Mouse (Mus musculus): ENCODE data around the gene Ptrh1.

The Ptrh1 gene

GRCm38 (mm10) chr2:32757056-32757845 lies 18.3 kb upstream of the Ptrh1 start, which contains the start of gene Tor2a:
Gene Tor2a, plus strand, starts transcription at chr2:32757234.
- peak; percentile 98 for DNase-seq

GRCm38 (mm10) chr2:32758503-32758902 lies 17.1 kb upstream of the Ptrh1 start:
- peak; percentile 67 for DNase-seq

GRCm38 (mm10) chr2:32759001-32759400 lies 16.6 kb upstream of the Ptrh1 start:
- DNase-seq = no peak

GRCm38 (mm10) chr2:32761361-32761760 lies 14.2 kb upstream of the Ptrh1 start:
- DNase-seq = no peak

GRCm38 (mm10) chr2:32761859-32762258 lies 13.7 kb upstream of the Ptrh1 start:
- DNase-seq = no peak

GRCm38 (mm10) chr2:32763353-32763752 lies 12.2 kb upstream of the Ptrh1 start:
- DNase-seq = no peak

- DNase-seq = peak; percentile 48
Measured at GRCm38 (mm10) chr2:32767241-32767640, 8.3 kb upstream of the Ptrh1 start.

- peak; percentile 64 for DNase-seq
Measured at GRCm38 (mm10) chr2:32768661-32769285, 6.8 kb upstream of the Ptrh1 start.

- no peak for DNase-seq
Measured at GRCm38 (mm10) chr2:32769327-32770085, 6.1 kb upstream of the Ptrh1 start.

GRCm38 (mm10) chr2:32771886-32772285 lies 3.7 kb upstream of the Ptrh1 start:
- DNase-seq = peak; percentile 59

GRCm38 (mm10) chr2:32772626-32773279 lies 2.8 kb upstream of the Ptrh1 start:
- DNase-seq = no peak

GRCm38 (mm10) chr2:32776192-32776591 lies 606 bp downstream of the Ptrh1 start:
- DNase-seq = no peak

GRCm38 (mm10) chr2:32778081-32778480 lies 2.5 kb downstream of the Ptrh1 start:
- DNase-seq = no peak

GRCm38 (mm10) chr2:32779131-32779530 lies 3.5 kb downstream of the Ptrh1 start:
- DNase-seq = peak; percentile 51

GRCm38 (mm10) chr2:32779714-32780113 lies 4.1 kb downstream of the Ptrh1 start:
- no peak for DNase-seq

GRCm38 (mm10) chr2:32781710-32782109 lies 6.1 kb downstream of the Ptrh1 start:
- DNase-seq = no peak

- DNase-seq = no peak
Measured at GRCm38 (mm10) chr2:32784048-32784681, 8.6 kb downstream of the Ptrh1 start, which contains the start of gene Cfap157. Gene Cfap157, minus strand, starts transcription at chr2:32784428.

GRCm38 (mm10) chr2:32787176-32787575 lies 11.6 kb downstream of the Ptrh1 start:
- no peak for DNase-seq

- DNase-seq = no peak
Measured at GRCm38 (mm10) chr2:32788581-32788980, 13.0 kb downstream of the Ptrh1 start.

- DNase-seq = no peak
Measured at GRCm38 (mm10) chr2:32791297-32791696, 15.7 kb downstream of the Ptrh1 start.

GRCm38 (mm10) chr2:32795748-32796418 lies 20.3 kb downstream of the Ptrh1 start:
- DNase-seq = no peak
